Mouse (Mus musculus): ENCODE measurements at regions not wholly inside any gene's neighbourhood (a gene's known extent, or its start where the extent isn't known, plus 50 kb on each side); places are given as distances from the start of the nearest gene placed in this dataset.

DNA sequence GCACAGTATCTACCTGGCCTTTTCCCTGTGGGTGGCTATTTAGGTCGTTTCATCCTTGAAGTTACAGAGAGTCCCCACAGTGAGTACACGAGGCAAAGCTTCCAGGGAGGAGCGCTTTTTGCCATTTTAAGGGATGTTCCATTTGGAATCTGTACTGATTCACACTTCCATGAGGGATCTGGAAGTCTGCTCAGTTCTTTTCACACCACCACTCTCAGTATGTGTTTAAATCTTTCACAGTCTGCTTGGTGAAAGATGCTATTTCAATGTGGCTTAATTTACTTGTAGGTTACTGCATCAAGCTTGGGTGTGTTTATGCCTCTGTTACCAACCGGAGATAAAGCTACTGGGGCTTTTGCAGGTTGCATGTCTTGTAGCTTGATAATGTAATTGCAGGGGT is 160.5 kb upstream of the Tle3 start:
- Histone ChIP-seq H3K9me3 (ENCODE audit: control insufficient read depth, low read length) (no peaks in the 10 kb centered on the region), H3K4me3 (ENCODE audit: low read length) (no peak overlapping the region), H3K4me2 (ENCODE audit: low read depth, low read length) (no peak overlapping the region), H3K27me3 (ENCODE audit: control insufficient read depth, insufficient read depth, low read depth, low read length) (peaks cover 5% of the 10 kb centered on the region; the same call in 1 of the 2 replicates), H3K27ac (ENCODE audit: low read length) (no peak overlapping the region), H3K4me1 (replicated peaks; ENCODE audit: control insufficient read depth, insufficient read depth, low read length) (peaks cover 5% of the 10 kb centered on the region; the same call in 1 of the 2 replicates), H3K36me3 (ENCODE audit: control insufficient read depth, insufficient read depth, low read length) (no peaks in the 10 kb centered on the region), H3K9ac (ENCODE audit: low read length) (no peak overlapping the region)
- ATAC-seq (ENCODE audit: low read depth) = no peak
- WGBS = 61% methylated on average over 4 of the region's 4 CpGs

- Histone ChIP-seq H3K9me3 (ENCODE audit: control insufficient read depth, low read length) (no peaks in the 10 kb centered on the region), H3K27me3 (ENCODE audit: control insufficient read depth, insufficient read depth, low read depth, low read length) (peaks cover 8% of the 10 kb centered on the region; the same call in 1 of the 2 replicates), H3K9ac (ENCODE audit: low read length) (no peak overlapping the region), H3K27ac (ENCODE audit: low read length) (peak overlapping the region; percentile 32; the same call in 1 of the 2 replicates), H3K4me3 (ENCODE audit: low read length) (no peak overlapping the region), H3K36me3 (ENCODE audit: control insufficient read depth, insufficient read depth, low read length) (no peaks in the 10 kb centered on the region), H3K4me1 (replicated peaks; ENCODE audit: control insufficient read depth, insufficient read depth, low read length) (peaks cover 5% of the 10 kb centered on the region; the same call in 1 of the 2 replicates), H3K4me2 (ENCODE audit: low read depth, low read length) (no peak overlapping the region)
- 15% methylated on average over 6 of the region's 6 CpGs for WGBS
- peak; percentile 74; the same call in 1 of the 2 replicates for ATAC-seq (ENCODE audit: low read depth)
Measured at GRCm38 (mm10) chr9:61214943-61215342, 157.2 kb upstream of the Tle3 start.

DNA sequence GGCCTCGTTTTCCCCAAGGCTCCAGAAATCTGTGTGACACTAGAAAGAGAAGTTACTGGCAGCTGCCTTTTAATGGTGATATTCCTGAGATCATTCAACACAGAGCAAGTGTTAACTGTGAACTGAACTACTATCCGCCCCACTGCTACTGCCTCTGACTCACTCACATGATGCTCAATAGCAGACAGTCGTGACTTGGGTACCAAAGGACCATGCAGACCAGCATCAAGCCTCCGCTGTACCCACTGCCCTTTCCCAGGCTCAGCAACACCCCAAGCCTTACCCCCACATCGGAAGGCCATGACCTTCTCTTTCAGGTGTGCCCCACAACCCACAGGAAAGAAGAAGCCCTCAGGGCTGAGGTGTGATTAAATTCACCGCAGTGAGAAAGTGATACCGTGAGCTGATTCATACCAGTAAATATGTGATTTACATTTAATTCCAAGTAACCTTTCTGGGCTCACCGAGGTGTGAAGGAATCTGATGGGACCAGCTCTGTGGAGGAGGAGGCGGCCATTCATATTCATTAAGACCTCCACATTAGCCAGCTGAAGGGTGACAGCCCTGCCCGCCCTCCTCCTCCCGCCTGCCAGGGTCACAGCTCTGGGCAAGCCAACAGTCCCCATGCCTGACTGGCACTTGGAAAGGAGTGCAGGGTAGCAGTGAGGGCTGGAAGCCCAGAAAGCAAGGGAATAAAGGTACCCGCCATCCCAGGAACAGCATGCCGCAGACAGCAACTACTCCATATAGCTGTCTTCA is 156.0 kb upstream of the Tle3 start:
- no peak for ATAC-seq (ENCODE audit: low read depth)
- Histone ChIP-seq H3K4me2 (ENCODE audit: low read depth, low read length) (no peak overlapping the region), H3K9ac (ENCODE audit: low read length) (no peak overlapping the region), H3K27me3 (ENCODE audit: control insufficient read depth, insufficient read depth, low read depth, low read length) (peaks cover 5% of the 10 kb centered on the region; the same call in 1 of the 2 replicates), H3K27ac (ENCODE audit: low read length) (no peak overlapping the region), H3K36me3 (ENCODE audit: control insufficient read depth, insufficient read depth, low read length) (no peaks in the 10 kb centered on the region), H3K4me1 (replicated peaks; ENCODE audit: control insufficient read depth, insufficient read depth, low read length) (peaks cover 5% of the 10 kb centered on the region; the same call in 1 of the 2 replicates), H3K4me3 (ENCODE audit: low read length) (no peak overlapping the region), H3K9me3 (ENCODE audit: control insufficient read depth, low read length) (no peaks in the 10 kb centered on the region)
- 77% methylated on average over 13 of the region's 13 CpGs for WGBS

DNA sequence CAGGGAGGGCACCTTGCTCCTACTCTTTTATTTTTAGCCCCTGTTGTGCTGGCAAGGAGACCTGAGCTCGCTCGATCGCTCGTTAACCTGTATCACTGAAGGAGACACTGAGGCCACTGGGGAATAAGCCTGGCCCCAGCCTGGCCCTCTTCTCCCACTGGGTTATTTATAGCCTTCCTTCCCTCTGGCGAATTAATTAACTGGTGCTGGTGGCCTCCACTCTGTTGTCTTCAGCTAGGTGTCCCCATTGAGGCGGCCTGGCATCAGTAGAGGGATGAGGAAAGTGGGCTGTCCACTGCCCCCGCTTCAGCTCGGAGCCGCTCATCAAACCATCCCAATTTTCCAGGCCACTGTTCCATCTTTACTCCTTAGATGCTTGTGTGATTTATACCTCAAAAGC is 152.1 kb upstream of the Tle3 start:
- H3K9ac ChIP-seq (ENCODE audit: low read length) = no peak overlapping the region
- WGBS = 68% methylated on average over 9 of the region's 9 CpGs
- H3K4me3 ChIP-seq (ENCODE audit: low read length) = no peak overlapping the region
- H3K4me2 ChIP-seq (ENCODE audit: low read depth, low read length) = no peak overlapping the region
- H3K27ac ChIP-seq (ENCODE audit: low read length) = no peak overlapping the region
- H3K36me3 ChIP-seq (ENCODE audit: control insufficient read depth, insufficient read depth, low read length) = no peaks in the 10 kb centered on the region
- peaks cover 5% of the 10 kb centered on the region; the same call in 1 of the 2 replicates for H3K4me1 ChIP-seq (replicated peaks; ENCODE audit: control insufficient read depth, insufficient read depth, low read length)
- H3K27me3 ChIP-seq (ENCODE audit: control insufficient read depth, insufficient read depth, low read depth, low read length) = peaks cover 5% of the 10 kb centered on the region; the same call in 1 of the 2 replicates
- no peak for ATAC-seq (ENCODE audit: low read depth)
- H3K9me3 ChIP-seq (ENCODE audit: control insufficient read depth, low read length) = no peaks in the 10 kb centered on the region

- Histone ChIP-seq H3K9me3 (ENCODE audit: control insufficient read depth, low read length) (no peaks in the 10 kb centered on the region), H3K27ac (ENCODE audit: low read length) (no peak overlapping the region), H3K4me2 (ENCODE audit: low read depth, low read length) (no peak overlapping the region), H3K4me3 (ENCODE audit: low read length) (no peak overlapping the region), H3K4me1 (replicated peaks; ENCODE audit: control insufficient read depth, insufficient read depth, low read length) (no peaks in the 10 kb centered on the region), H3K9ac (ENCODE audit: low read length) (no peak overlapping the region), H3K27me3 (ENCODE audit: control insufficient read depth, insufficient read depth, low read depth, low read length) (peaks cover 5% of the 10 kb centered on the region; the same call in 1 of the 2 replicates), H3K36me3 (ENCODE audit: control insufficient read depth, insufficient read depth, low read length) (no peaks in the 10 kb centered on the region)
- no peak for ATAC-seq (ENCODE audit: low read depth)
- 90% methylated on average over 18 of the region's 18 CpGs for WGBS
Measured at GRCm38 (mm10) chr9:61222212-61223003, 149.8 kb upstream of the Tle3 start.

DNA sequence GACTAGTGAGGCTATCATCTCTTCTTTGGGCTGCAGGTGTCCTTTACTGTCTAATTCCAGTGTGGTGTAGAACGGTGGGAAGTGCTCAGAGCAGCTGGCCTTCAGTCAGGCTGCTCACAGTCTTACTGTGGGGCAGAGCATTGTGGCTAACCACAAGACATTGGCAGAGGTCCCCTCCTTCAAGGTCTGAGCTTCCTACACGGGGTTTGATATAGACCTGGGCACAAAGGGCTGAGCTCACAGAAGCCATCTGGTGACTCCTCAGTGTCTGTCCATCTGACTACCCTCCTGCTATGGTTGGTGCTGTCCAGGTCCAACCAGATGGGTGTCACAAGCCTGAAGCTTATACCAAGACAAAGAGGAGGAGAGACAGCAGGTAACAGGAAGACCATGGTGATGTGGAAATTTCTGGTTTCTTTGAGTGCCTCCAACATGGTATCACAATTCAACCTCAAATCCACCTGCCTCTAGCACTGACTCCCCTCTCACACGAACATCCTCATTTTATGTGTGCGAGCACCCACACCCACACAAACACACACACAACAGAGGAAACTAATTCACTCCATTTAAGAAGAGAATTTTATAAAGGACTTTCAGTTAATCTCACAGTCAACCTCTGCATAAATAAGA is 147.0 kb upstream of the Tle3 start:
- 76% methylated on average over 4 of the region's 4 CpGs for WGBS
- Histone ChIP-seq H3K27me3 (ENCODE audit: control insufficient read depth, insufficient read depth, low read depth, low read length) (no peaks in the 10 kb centered on the region; the same call in 1 of the 2 replicates), H3K9ac (ENCODE audit: low read length) (no peak overlapping the region), H3K4me1 (replicated peaks; ENCODE audit: control insufficient read depth, insufficient read depth, low read length) (no peaks in the 10 kb centered on the region), H3K4me3 (ENCODE audit: low read length) (no peak overlapping the region), H3K4me2 (ENCODE audit: low read depth, low read length) (no peak overlapping the region), H3K27ac (ENCODE audit: low read length) (no peak overlapping the region), H3K9me3 (ENCODE audit: control insufficient read depth, low read length) (no peaks in the 10 kb centered on the region), H3K36me3 (ENCODE audit: control insufficient read depth, insufficient read depth, low read length) (no peaks in the 10 kb centered on the region)
- no peak for ATAC-seq (ENCODE audit: low read depth)

DNA sequence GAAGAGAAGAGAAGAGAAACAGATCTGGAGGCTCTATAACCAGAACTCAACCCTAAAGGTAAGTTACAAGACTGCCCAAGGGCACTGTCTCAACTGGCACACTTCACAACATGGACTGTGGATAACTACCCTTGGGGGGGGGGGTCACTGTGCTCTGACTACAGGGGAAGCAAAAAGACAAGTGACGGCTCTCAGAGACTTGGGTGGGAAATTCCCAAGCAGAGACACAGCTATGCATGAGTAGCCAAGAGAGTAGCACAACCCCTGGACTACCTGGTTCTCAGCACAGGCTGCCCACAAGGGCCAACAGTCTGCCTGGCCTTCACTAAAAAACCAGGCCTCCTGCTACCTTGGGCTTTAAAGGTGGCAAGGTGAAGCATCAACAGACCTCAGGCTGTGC is 146.3 kb upstream of the Tle3 start:
- H3K9me3 ChIP-seq (ENCODE audit: control insufficient read depth, low read length) = no peaks in the 10 kb centered on the region
- no peak overlapping the region for H3K4me2 ChIP-seq (ENCODE audit: low read depth, low read length)
- no peak overlapping the region for H3K27ac ChIP-seq (ENCODE audit: low read length)
- no peak overlapping the region for H3K4me3 ChIP-seq (ENCODE audit: low read length)
- no peak for ATAC-seq (ENCODE audit: low read depth)
- no peaks in the 10 kb centered on the region; the same call in 1 of the 2 replicates for H3K27me3 ChIP-seq (ENCODE audit: control insufficient read depth, insufficient read depth, low read depth, low read length)
- no peak overlapping the region for H3K9ac ChIP-seq (ENCODE audit: low read length)
- no peaks in the 10 kb centered on the region for H3K4me1 ChIP-seq (replicated peaks; ENCODE audit: control insufficient read depth, insufficient read depth, low read length)
- WGBS = 88% methylated on average over 1 of the region's 1 CpGs
- H3K36me3 ChIP-seq (ENCODE audit: control insufficient read depth, insufficient read depth, low read length) = no peaks in the 10 kb centered on the region

DNA sequence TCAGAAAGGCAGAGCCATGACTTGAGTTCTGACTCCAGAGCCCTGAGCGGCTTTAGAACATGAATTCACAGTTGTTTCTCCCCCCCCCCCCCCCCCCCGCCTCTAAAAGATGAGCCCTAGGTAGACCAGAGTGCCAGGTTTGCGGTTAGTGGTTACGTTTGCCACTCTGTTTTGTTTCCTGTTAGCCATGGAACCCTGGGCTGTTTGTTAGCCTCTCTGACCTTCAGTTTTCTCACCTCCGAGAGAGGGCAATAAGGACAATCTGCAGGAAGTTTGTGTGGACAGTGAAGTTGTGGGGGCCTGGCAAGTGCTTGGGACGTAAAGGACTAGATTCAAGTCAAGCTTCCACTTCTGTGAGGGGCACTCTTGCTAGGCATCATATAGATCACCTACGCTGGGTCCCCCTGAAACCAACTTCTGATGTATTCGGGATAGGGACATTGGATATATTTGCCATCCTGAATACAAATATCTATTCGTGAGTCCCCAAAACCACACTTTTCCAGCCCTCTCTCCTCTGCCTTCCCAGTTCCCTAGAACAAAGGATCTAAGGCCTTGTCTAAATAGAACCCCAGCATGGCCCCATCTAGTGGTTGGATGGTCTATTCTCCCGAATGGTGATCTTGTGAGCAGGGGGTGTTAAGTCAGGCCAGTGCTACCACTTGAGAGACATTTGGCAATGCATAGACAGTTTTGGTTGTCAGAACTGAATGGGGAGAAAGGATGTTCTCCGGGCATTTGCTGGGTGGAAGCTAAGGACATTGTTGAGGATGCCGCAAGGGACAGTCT is 145.4 kb upstream of the Tle3 start:
- Histone ChIP-seq H3K27me3 (ENCODE audit: control insufficient read depth, insufficient read depth, low read depth, low read length) (no peaks in the 10 kb centered on the region; the same call in 1 of the 2 replicates), H3K9me3 (ENCODE audit: control insufficient read depth, low read length) (no peaks in the 10 kb centered on the region), H3K27ac (ENCODE audit: low read length) (no peak overlapping the region), H3K4me2 (ENCODE audit: low read depth, low read length) (no peak overlapping the region), H3K4me3 (ENCODE audit: low read length) (no peak overlapping the region), H3K4me1 (replicated peaks; ENCODE audit: control insufficient read depth, insufficient read depth, low read length) (no peaks in the 10 kb centered on the region), H3K9ac (ENCODE audit: low read length) (no peak overlapping the region), H3K36me3 (ENCODE audit: control insufficient read depth, insufficient read depth, low read length) (no peaks in the 10 kb centered on the region)
- no peak for ATAC-seq (ENCODE audit: low read depth)
- 69% methylated on average over 11 of the region's 12 CpGs for WGBS
